Mouse (Mus musculus): ENCODE data around the gene Smug1. TPM values are rescaled to one million over a fixed set of nuclear protein-coding genes. Genes with fewer than 3 reads are reported as not detected.

The Smug1 gene
- polyA plus RNA-seq, 2 experiments = 3.8 to 4.4 TPM

DNA sequence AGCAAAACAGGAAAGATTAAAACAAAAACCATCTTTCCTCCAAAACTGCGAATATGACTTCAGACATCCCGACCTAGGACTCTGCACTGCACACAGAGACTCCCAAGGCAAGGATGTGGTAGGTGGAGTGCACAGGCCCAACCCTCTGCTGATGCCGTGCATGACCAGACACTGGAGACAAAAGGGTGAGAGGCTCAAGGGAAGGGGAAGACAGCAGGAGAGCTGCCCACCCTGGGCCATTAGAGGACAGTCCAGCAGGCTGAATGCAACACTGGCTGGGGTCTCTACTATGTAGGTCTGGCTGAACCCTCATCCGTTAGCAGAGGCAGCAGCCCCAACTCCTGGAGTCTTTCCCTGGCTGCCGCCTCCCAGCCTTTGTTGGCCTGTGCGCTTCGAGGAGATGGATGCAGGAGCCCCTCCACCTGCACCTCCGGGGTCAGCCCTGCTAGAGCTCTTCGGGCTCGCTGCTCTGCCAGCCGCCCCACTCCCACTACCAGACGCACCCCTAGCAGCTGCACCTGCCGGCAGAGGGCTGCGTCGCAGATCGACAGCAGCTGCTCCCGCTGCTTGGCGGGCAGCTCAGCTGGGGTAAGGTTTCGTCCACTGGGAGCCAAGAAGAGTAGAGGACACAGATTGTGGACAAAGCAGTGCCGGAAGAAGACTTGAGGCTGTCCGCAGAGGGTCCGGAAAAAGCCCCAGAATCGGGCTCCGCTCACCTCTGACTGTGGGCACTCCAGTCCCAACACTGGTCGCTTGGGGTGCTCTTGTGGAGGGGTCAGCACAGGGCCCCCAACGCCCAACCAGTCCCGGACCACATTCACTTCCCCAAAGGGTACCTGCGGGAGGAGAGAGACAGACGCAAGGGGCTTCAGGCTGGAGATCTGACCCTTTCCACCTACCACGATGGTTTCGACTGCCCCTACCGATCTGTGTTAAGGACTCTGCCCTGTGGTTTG, 11.2 kb downstream of the Smug1 start:
- Histone ChIP-seq H3K27me3 (ENCODE audit: control insufficient read depth, insufficient read depth, low read length) (no peaks in the 10 kb centered on the region), H3K9me3 (ENCODE audit: control insufficient read depth, low read length) (no peaks in the 10 kb centered on the region), H3K9ac (replicated peaks) (no peak overlapping the region), H3K4me2 (ENCODE audit: low read depth) (no peak overlapping the region), H3K36me3 (replicated peaks; ENCODE audit: control insufficient read depth, insufficient read depth, low read depth) (no peaks in the 10 kb centered on the region), H3K27ac (no peak overlapping the region), H3K4me1 (replicated peaks; ENCODE audit: control insufficient read depth in 2 of 2, insufficient read depth in 2 of 2, low read length in 1 of 2) (no peaks in the 10 kb centered on the region), H3K4me3 (ENCODE audit: insufficient read depth in 1 of 2, low read depth in 2 of 2, low read length in 2 of 2) (no peak overlapping the region)
- no peak for TF ChIP-seq CTCF (IDR thresholded peaks at IDR 0.05; ENCODE audit: low read depth)
- no peak for TF ChIP-seq EP300 (IDR thresholded peaks at IDR 0.05; ENCODE audit: low read depth)
- no peak for ATAC-seq (ENCODE audit: insufficient read depth)
- 67% methylated on average over 32 of the region's 32 CpGs for WGBS (ENCODE audit: insufficient replicate concordance)
- no peak for DNase-seq (ENCODE audit: low read depth in 3 of 3, low spot score in 3 of 3)

- H3K4me3 ChIP-seq (ENCODE audit: insufficient read depth in 1 of 2, low read depth in 2 of 2, low read length in 2 of 2) = no peak overlapping the region
- WGBS (ENCODE audit: insufficient replicate concordance) = 53% methylated on average over 4 of the region's 4 CpGs
- TF ChIP-seq EP300 (IDR thresholded peaks at IDR 0.05; ENCODE audit: low read depth) = no peak
- TF ChIP-seq CTCF (IDR thresholded peaks at IDR 0.05; ENCODE audit: low read depth) = no peak
- no peak overlapping the region for H3K9ac ChIP-seq (replicated peaks)
- no peak overlapping the region for H3K4me2 ChIP-seq (ENCODE audit: low read depth)
- peaks cover 8% of the 10 kb centered on the region for H3K27me3 ChIP-seq (ENCODE audit: control insufficient read depth, insufficient read depth, low read length)
- DNase-seq (ENCODE audit: low read depth in 3 of 3, low spot score in 3 of 3) (no peak), ATAC-seq (ENCODE audit: insufficient read depth) (no peak)
- no peaks in the 10 kb centered on the region for H3K4me1 ChIP-seq (replicated peaks; ENCODE audit: control insufficient read depth in 2 of 2, insufficient read depth in 2 of 2, low read length in 1 of 2)
- no peaks in the 10 kb centered on the region for H3K9me3 ChIP-seq (ENCODE audit: control insufficient read depth, low read length)
- H3K36me3 ChIP-seq (replicated peaks; ENCODE audit: control insufficient read depth, insufficient read depth, low read depth) = no peaks in the 10 kb centered on the region
- H3K27ac ChIP-seq = no peak overlapping the region
These were observed 13.8 kb downstream of the Smug1 start for GRCm38 (mm10) chr15:103152890-103153610.

GRCm38 (mm10) chr15:103152371-103152770, 14.5 kb downstream of the Smug1 start:
- TF ChIP-seq EP300 (IDR thresholded peaks at IDR 0.05; ENCODE audit: low read depth) = no peak
- 56% methylated on average over 3 of the region's 3 CpGs for WGBS (ENCODE audit: insufficient replicate concordance)
- Histone ChIP-seq H3K36me3 (replicated peaks; ENCODE audit: control insufficient read depth, insufficient read depth, low read depth) (no peaks in the 10 kb centered on the region), H3K27me3 (ENCODE audit: control insufficient read depth, insufficient read depth, low read length) (peaks cover 15% of the 10 kb centered on the region), H3K4me3 (ENCODE audit: insufficient read depth in 1 of 2, low read depth in 2 of 2, low read length in 2 of 2) (no peak overlapping the region), H3K9me3 (ENCODE audit: control insufficient read depth, low read length) (no peaks in the 10 kb centered on the region), H3K9ac (replicated peaks) (no peak overlapping the region), H3K4me2 (ENCODE audit: low read depth) (no peak overlapping the region), H3K27ac (no peak overlapping the region), H3K4me1 (replicated peaks; ENCODE audit: control insufficient read depth in 2 of 2, insufficient read depth in 2 of 2, low read length in 1 of 2) (no peaks in the 10 kb centered on the region)
- no peak for DNase-seq (ENCODE audit: low read depth in 3 of 3, low spot score in 3 of 3)
- ATAC-seq (ENCODE audit: insufficient read depth) = no peak

DNA sequence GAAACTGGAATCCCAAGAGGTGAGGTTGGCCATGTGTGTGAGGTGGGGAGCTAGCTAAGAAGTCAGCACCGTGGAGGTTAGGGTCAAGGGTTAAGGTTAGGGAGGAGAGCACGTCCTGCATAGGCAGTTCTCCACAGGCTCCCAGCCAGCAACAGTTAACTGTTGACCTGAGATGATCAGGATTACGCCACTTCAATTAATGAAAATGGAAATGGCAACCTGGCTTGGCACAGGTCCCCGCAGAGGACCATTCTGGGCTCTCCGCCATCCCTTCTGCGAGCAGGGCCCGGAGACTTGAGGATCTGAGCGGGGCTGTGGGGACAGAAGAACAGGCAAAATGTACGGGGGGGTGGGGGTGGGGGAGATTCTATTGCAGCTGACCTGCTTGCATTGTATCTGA, 19.1 kb downstream of the Smug1 start:
- Histone ChIP-seq H3K27ac (no peak overlapping the region), H3K4me2 (ENCODE audit: low read depth) (no peak overlapping the region), H3K9me3 (ENCODE audit: control insufficient read depth, low read length) (no peaks in the 10 kb centered on the region), H3K27me3 (ENCODE audit: control insufficient read depth, insufficient read depth, low read length) (peaks cover 49% of the 10 kb centered on the region), H3K9ac (replicated peaks) (no peak overlapping the region), H3K4me1 (replicated peaks; ENCODE audit: control insufficient read depth in 2 of 2, insufficient read depth in 2 of 2, low read length in 1 of 2) (no peaks in the 10 kb centered on the region), H3K4me3 (ENCODE audit: insufficient read depth in 1 of 2, low read depth in 2 of 2, low read length in 2 of 2) (no peak overlapping the region), H3K36me3 (replicated peaks; ENCODE audit: control insufficient read depth, insufficient read depth, low read depth) (no peaks in the 10 kb centered on the region)
- TF ChIP-seq CTCF (IDR thresholded peaks at IDR 0.05; ENCODE audit: low read depth) = no peak
- TF ChIP-seq EP300 (IDR thresholded peaks at IDR 0.05; ENCODE audit: low read depth) = no peak
- no peak for ATAC-seq (ENCODE audit: insufficient read depth)
- DNase-seq (ENCODE audit: low read depth in 3 of 3, low spot score in 3 of 3) = no peak
- 54% methylated on average over 9 of the region's 9 CpGs for WGBS (ENCODE audit: insufficient replicate concordance)

- Histone ChIP-seq H3K4me3 (ENCODE audit: insufficient read depth in 1 of 2, low read depth in 2 of 2, low read length in 2 of 2) (no peak overlapping the region), H3K27ac (no peak overlapping the region), H3K4me2 (ENCODE audit: low read depth) (no peak overlapping the region), H3K27me3 (ENCODE audit: control insufficient read depth, insufficient read depth, low read length) (peaks cover 50% of the 10 kb centered on the region), H3K9ac (replicated peaks) (no peak overlapping the region), H3K4me1 (replicated peaks; ENCODE audit: control insufficient read depth in 2 of 2, insufficient read depth in 2 of 2, low read length in 1 of 2) (no peaks in the 10 kb centered on the region), H3K36me3 (replicated peaks; ENCODE audit: control insufficient read depth, insufficient read depth, low read depth) (no peaks in the 10 kb centered on the region), H3K9me3 (ENCODE audit: control insufficient read depth, low read length) (no peaks in the 10 kb centered on the region)
- no peak for TF ChIP-seq EP300 (IDR thresholded peaks at IDR 0.05; ENCODE audit: low read depth)
- no peak for TF ChIP-seq CTCF (IDR thresholded peaks at IDR 0.05; ENCODE audit: low read depth)
- no peak for DNase-seq (ENCODE audit: low read depth in 3 of 3, low spot score in 3 of 3)
- 7% methylated on average over 3 of the region's 3 CpGs for WGBS (ENCODE audit: insufficient replicate concordance)
- no peak for ATAC-seq (ENCODE audit: insufficient read depth)
These were observed 19.5 kb downstream of the Smug1 start for GRCm38 (mm10) chr15:103147422-103147690.
